Mouse (Mus musculus): ENCODE data around the gene Faap100. TPM values are rescaled to one million over a fixed set of nuclear protein-coding genes. Genes with fewer than 3 reads are reported as not detected.

Faap100 gene
- total and polyA plus RNA-seq, 3 experiments: 7.7 to 17.7 (median 14.3) TPM

DNA sequence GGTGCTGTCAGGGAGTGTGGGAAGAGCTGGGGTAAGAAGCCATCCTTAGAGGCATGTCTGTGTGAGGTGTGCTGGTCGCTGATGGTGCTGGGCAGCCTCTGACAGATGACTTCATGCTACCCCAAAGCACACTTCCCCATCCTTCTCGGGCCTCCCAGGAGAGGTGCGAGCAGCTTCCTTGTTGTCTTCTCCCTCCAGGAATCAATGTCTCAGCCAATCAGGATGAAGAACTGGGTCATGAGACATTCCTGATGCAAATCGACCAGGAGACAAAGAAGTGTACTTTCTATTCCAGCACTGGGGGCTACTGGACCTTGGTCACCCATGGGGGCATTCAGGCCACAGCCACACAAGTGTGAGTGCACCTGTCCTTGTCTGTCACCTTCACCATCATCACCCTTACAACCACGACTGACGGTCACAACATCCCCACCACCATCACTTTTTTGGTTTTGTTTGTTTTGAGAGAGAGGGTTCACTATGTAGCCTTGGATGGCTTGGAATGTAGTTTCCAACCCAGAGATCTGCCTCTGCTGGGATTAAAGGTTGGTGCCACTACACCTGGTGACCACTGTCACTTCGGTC is 12.0 kb downstream of the Faap100 start:
- DNase-seq (ENCODE audit: extremely low read depth): no peak
- peaks cover 5 to 17% of the 10 kb centered on the region in 2 experiments for H3K4me1 ChIP-seq (ENCODE audit: control insufficient read depth in 1 of 2, insufficient read depth in 2 of 2)
- H3K9ac ChIP-seq (ENCODE audit: insufficient read depth, low read depth): no peak overlapping the region
- no peak overlapping the region for H3K4me3 ChIP-seq (replicated peaks in 1 of 3; ENCODE audit: low read depth in 2 of 3, low read length in 2 of 3, poor library complexity in 1 of 3)
- no peaks in the 10 kb centered on the region for H3K79me2 ChIP-seq (replicated peaks; ENCODE audit: control insufficient read depth, extremely low read depth, insufficient read depth, poor library complexity, severe bottlenecking)
- dilution Hi-C loops (cut with MboI; ENCODE audit: extremely low pct_ligation_motif_present, extremely low pct_unique_long_range_greater_than_20kb, low sequenced_read_pairs): no loop called here
- H3K9me3 ChIP-seq (replicated peaks; ENCODE audit: low read length): no peaks in the 10 kb centered on the region
- H3K27me3 ChIP-seq (replicated peaks): peaks cover 4% of the 10 kb centered on the region
- in situ Hi-C loops (cut with MboI; ENCODE audit: low pct_ligation_motif_present, low pct_unique_long_range_greater_than_20kb, low sequenced_read_pairs): no loop called here
- H3K27ac ChIP-seq (ENCODE audit: insufficient read depth, low read depth): no peak overlapping the region
- no peak overlapping the region for H3K4me2 ChIP-seq (ENCODE audit: insufficient read depth, low read depth, poor library complexity, severe bottlenecking)
- peaks cover 0 to 42% of the 10 kb centered on the region in 2 experiments for H3K36me3 ChIP-seq (replicated peaks in 1 of 2; ENCODE audit: control insufficient read depth in 1 of 2, insufficient read depth in 1 of 2, low read length in 1 of 2)
- TF ChIP-seq JUN (IDR thresholded peaks at IDR 0.05; ENCODE audit: insufficient read depth, low read depth, low read length) (no peak), USF1 (IDR thresholded peaks at IDR 0.05; ENCODE audit: low read depth, low read length) (no peak), CHD2 (IDR thresholded peaks at IDR 0.05; ENCODE audit: low read length) (no peak), GABPA (IDR thresholded peaks at IDR 0.05; ENCODE audit: insufficient replicate concordance, low read depth, low read length) (no peak), USF2 (conservative IDR thresholded peaks at IDR 0.05; ENCODE audit: low read depth, low read length) (no peak), SMC3 (IDR thresholded peaks at IDR 0.05; ENCODE audit: low read depth, low read length) (no peak), JUND (conservative IDR thresholded peaks at IDR 0.05; ENCODE audit: low read depth, low read length) (no peak), MAZ (IDR thresholded peaks at IDR 0.05; ENCODE audit: low read depth, low read length) (no peak), SIN3A (IDR thresholded peaks at IDR 0.05; ENCODE audit: low read length) (no peak), POLR2AphosphoS2 (IDR thresholded peaks at IDR 0.05; ENCODE audit: low read depth, low read length) (no peak), MAX (IDR thresholded peaks at IDR 0.05; ENCODE audit: low read length) (no peak), ZC3H11A (IDR thresholded peaks at IDR 0.05; ENCODE audit: low read depth, low read length) (no peak), TCF12 (IDR thresholded peaks at IDR 0.05; ENCODE audit: low read depth, low read length) (no peak), ELF1 (IDR thresholded peaks at IDR 0.05; ENCODE audit: low read depth, low read length) (no peak), CHD1 (IDR thresholded peaks at IDR 0.05; ENCODE audit: low read depth, low read length) (no peak), ZNF384 (IDR thresholded peaks at IDR 0.05; ENCODE audit: low read depth, low read length) (no peak)

- peaks cover 11% of the 10 kb centered on the region for H3K27me3 ChIP-seq (replicated peaks)
- DNase-seq (ENCODE audit: extremely low read depth): no peak
- peaks cover 5 to 16% of the 10 kb centered on the region in 2 experiments for H3K4me1 ChIP-seq (ENCODE audit: control insufficient read depth in 1 of 2, insufficient read depth in 2 of 2)
- H3K9me3 ChIP-seq (replicated peaks; ENCODE audit: low read length): no peaks in the 10 kb centered on the region
- in situ Hi-C loops (cut with MboI; ENCODE audit: low pct_ligation_motif_present, low pct_unique_long_range_greater_than_20kb, low sequenced_read_pairs) (no loop called here), dilution Hi-C loops (cut with MboI; ENCODE audit: extremely low pct_ligation_motif_present, extremely low pct_unique_long_range_greater_than_20kb, low sequenced_read_pairs) (no loop called here)
- TF ChIP-seq POLR2A (IDR thresholded peaks at IDR 0.05; ENCODE audit: low read depth, low read length) (no peak), MAX (IDR thresholded peaks at IDR 0.05; ENCODE audit: low read length) (no peak), MXI1 (IDR thresholded peaks at IDR 0.05; ENCODE audit: low read depth, low read length) (no peak), RAD21 (IDR thresholded peaks at IDR 0.05; ENCODE audit: low read depth, low read length) (no peak), PAX5 (IDR thresholded peaks at IDR 0.05; ENCODE audit: low read length) (no peak), JUN (IDR thresholded peaks at IDR 0.05; ENCODE audit: insufficient read depth, low read depth, low read length) (no peak), IRF4 (IDR thresholded peaks at IDR 0.05; ENCODE audit: low read depth, low read length) (no peak), ETS1 (conservative IDR thresholded peaks at IDR 0.05; ENCODE audit: low read depth, low read length) (no peak)
- no peak overlapping the region for H3K4me2 ChIP-seq (ENCODE audit: insufficient read depth, low read depth, poor library complexity, severe bottlenecking)
- H3K27ac ChIP-seq (ENCODE audit: insufficient read depth, low read depth): no peak overlapping the region
- no peak overlapping the region for H3K4me3 ChIP-seq (replicated peaks in 1 of 3; ENCODE audit: low read depth in 2 of 3, low read length in 2 of 3, poor library complexity in 1 of 3)
- peaks cover 0 to 6% of the 10 kb centered on the region in 2 experiments for H3K36me3 ChIP-seq (replicated peaks in 1 of 2; ENCODE audit: control insufficient read depth in 1 of 2, insufficient read depth in 1 of 2, low read length in 1 of 2)
- H3K79me2 ChIP-seq (replicated peaks; ENCODE audit: control insufficient read depth, extremely low read depth, insufficient read depth, poor library complexity, severe bottlenecking): no peaks in the 10 kb centered on the region
- H3K9ac ChIP-seq (ENCODE audit: insufficient read depth, low read depth): no peak overlapping the region
These were observed 15.7 kb downstream of the Faap100 start for GRCm38 (mm10) chr11:120362891-120363290.
